Mouse (Mus musculus): ENCODE results near the gene Cdip1.

Cdip1 gene

DNA sequence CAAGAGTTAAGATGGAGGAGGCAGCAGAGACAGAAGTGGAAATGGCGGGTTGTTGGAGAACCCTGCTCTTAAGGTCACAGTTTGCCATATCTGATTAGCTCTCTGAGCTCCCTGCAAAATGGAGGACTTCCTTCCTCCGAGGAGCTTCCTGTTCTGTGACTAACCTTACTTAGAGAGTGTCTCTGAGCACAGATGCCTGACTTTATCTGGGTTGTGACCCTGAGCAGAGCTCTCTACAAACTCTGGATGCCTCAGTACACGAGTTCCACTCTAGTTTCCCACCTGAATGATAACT is 67.2 kb downstream of the Cdip1 start:
- ATAC-seq (ENCODE audit: insufficient number of reproducible peaks, low FRiP score, low TSS enrichment), result no peak

DNA sequence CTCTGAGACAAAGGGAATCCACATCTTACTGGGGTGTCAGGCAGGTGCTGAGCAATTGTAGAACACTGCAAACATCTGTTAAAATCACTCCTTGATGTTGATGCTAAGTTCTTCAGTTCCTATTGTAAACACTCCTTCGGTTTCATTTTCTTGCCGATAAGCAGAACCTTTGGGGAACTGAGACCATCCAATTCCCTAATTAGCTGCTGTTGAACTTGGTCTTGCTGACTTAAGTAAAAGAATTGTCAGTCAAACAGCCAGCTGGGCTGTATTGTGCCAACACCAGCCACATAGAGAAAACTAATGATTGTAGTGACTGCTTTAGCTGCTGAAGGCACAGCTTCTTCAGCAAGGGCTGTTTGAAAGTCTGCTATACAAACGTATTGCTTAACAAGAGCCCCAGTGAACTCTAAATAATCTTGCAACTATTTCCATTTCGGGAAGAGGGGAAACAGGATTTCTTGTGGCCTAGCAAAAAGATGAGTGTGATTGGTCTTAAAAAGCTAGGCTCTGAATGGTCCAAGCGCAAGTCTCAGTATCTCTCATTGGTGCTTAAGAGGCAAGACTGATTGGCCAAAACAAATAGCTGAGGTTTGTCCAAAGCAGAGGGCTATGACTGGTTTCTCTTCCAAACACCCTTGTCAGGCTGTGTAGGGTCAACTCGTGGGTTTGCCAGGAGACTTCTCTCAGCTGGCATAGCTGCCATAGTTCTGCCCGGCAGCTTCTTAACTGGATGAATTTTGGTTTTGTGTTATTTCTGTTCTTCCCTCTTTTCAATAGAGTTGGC is 67.8 kb downstream of the Cdip1 start:
- ATAC-seq (ENCODE audit: insufficient number of reproducible peaks, low FRiP score, low TSS enrichment), result no peak

DNA sequence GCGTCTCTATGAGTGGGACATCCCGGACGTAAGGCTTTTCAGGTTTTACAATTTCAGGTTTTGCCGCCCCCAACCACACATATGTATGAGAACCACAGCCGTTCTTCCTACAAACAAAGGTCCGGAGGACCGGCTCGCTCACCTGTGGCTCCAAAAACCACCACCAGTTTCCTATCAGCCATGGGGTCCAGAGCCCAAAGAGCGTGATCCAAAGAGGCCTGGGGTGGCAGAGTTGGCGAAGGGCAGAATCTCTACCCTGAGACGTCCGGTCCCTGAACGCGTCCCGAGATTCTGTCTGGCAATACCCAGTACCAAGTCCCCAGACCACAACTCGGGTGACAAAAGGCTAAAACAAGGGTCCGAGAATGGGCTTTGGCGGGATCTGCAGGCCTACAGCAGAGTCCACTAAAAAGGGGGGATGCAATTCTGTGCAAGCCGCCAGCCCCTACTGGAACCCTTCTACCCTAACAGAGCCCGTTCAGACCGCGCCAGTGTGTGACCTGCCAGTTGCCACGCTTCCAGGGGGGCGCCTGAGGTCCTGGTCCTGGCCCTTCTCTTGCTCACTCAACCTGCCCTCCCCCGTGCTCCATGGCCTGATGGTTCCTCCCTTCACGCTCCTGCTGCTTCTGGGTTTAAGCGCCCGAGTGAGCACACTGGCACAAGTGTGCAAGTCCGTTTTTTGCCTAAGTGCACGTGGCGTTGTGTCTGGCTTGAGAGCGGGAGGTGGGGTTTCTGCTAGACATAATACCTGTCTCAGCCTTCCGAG is 71.2 kb downstream of the Cdip1 start, which contains the start of gene Nmral1:
Gene Nmral1, minus strand, starts transcription at position 604 of the 766 bp plus-strand sequence.
- peak; percentile 90 for ATAC-seq (ENCODE audit: insufficient number of reproducible peaks, low FRiP score, low TSS enrichment)

GRCm38 (mm10) chr16:4717866-4718265 is 72.2 kb downstream of the Cdip1 start:
- no peak for ATAC-seq (ENCODE audit: insufficient number of reproducible peaks, low FRiP score, low TSS enrichment)

DNA sequence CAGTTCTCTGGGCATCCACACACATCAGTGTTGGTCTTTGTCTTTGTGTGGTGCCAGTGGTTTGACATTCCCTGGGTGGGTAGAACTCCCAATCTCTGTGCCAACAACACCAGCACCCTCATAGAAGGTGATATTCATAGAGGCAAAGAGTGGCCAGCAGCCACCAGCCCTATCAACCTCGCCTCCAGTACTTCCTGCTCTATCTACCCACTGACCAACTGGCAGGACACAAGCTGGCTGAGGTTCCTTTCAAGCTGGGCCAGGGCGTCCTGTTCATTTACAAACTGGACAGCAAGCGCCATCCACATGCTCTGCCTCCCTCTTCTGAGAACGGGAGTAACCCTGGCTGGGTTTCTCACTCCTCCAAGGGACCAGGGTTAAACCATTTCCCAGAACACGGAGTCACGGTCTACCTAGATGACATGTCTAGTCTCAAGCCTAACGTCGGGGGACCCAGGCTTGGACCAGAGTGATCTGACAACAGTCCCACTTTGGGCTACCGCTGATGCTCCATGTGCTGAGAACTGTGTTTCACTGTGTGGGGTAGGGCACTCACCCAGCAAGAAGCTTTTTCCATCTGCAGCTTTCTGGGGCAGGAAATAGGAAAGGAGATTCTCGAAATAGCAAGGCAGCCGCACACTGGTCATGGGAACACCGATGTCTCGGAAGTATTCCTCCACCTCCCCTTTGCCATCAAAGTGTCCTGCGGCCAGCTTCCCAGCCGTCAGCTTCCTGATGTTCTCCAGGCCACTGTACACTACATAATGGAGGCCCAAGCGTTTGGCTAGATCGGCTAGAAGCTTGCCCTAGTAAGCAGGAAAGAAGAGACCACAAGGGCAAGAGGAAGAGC is 76.0 kb downstream of the Cdip1 start:
- ATAC-seq (ENCODE audit: insufficient number of reproducible peaks, low FRiP score, low TSS enrichment), result peak; percentile 61; the same call in 1 of the 2 replicates

DNA sequence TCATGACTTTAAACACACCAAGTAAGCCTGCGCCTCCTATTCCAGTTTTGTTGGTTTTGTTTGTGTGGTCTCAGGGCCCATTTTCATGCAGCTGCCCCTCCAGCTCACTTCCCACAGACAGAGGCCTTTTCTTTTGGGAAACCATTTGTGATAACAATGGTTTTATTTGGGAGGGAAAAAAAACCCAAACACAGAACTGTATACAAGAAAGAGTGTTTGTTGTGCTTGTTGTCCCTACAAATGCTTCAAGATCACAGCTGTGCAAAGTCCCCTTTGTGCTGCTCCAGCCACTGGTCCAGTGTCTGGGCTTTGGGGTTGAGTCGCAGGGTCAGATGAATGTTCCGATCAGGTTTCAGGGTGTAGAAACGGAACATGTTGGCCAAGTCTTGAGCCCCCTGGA is 78.9 kb downstream of the Cdip1 start:
- no peak for ATAC-seq (ENCODE audit: insufficient number of reproducible peaks, low FRiP score, low TSS enrichment)

DNA sequence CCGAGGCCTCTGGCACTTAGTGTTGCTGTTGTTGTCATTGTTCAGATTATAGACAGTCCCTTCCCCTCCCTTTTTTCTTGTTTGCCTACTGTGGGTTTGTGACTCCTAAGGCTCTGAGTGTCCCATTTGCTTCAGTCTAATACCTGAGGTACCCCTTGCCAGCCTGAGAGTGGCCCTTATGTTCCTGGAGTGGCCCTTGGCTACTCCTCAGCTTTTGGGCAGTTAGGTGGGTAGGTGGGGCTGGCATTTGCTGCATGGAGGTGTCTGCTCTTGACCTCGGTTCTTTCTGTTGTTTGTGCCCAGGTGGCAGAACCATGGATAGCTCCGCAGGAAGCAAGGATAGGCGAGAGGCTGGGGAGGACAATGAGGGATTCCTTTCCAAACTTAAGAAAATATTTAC is 84.6 kb downstream of the Cdip1 start:
- ATAC-seq (ENCODE audit: insufficient number of reproducible peaks, low FRiP score, low TSS enrichment), result no peak

DNA sequence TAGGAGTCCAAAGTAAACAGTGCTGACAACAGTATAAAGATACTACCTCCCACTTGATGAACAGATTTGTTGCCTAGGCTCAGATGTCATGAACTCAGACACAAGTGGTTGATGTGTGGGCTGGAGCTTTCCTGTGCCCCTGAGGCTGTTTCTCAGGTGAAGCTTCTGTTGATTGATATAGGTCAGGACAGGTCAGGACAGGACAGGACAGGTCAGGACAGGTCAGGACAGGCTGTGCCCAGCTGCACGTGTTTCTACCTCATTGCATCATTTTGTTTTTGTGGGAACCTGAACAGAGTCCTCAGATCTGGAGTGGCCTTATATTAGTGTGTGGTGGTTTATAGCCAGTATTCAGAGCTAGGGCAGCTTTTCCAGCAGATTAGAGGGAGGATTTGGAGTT is 87.4 kb downstream of the Cdip1 start:
- no peak for ATAC-seq (ENCODE audit: insufficient number of reproducible peaks, low FRiP score, low TSS enrichment)

GRCm38 (mm10) chr16:4701211-4701610 is 88.9 kb downstream of the Cdip1 start:
- ATAC-seq (ENCODE audit: insufficient number of reproducible peaks, low FRiP score, low TSS enrichment), result no peak

Measured in cerebellum, adult (tissue).